Mouse (Mus musculus): ENCODE results near the gene Fbxl7.

Gene Fbxl7

GRCm38 (mm10) chr15:26895251-26895711 lies at the start of gene Fbxl7:
Fbxl7 (minus strand) TSS chr15:26895580.
- peak; percentile 16 for DNase-seq

DNA sequence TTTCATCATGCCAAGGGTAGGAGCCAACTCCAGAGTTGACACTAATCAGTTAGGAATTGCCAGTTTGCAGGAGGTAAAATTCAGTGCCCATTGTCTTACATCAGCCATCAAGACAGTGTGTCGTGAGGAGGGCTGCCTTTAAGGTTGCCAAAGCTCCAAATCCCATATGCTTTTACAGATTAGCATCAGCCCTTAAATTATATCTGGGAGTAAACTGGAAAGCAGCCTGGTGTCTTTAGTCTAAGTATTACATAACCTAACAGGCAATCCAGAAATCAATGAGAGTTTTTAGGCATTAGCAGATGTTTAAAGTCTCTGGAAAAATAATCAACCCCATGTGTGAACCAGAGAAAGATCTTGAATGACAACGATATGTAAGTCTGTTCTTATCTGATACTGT lies 26.6 kb upstream of the Fbxl7 start:
- no peak for DNase-seq

- no peak for DNase-seq
These were observed 18.0 kb upstream of the Fbxl7 start for GRCm38 (mm10) chr15:26913427-26913826.

GRCm38 (mm10) chr15:26895761-26896160 lies 381 bp upstream of the Fbxl7 start:
- DNase-seq = no peak

- DNase-seq = no peak
These were observed 565 bp downstream of the Fbxl7 start for GRCm38 (mm10) chr15:26894801-26895229.

DNA sequence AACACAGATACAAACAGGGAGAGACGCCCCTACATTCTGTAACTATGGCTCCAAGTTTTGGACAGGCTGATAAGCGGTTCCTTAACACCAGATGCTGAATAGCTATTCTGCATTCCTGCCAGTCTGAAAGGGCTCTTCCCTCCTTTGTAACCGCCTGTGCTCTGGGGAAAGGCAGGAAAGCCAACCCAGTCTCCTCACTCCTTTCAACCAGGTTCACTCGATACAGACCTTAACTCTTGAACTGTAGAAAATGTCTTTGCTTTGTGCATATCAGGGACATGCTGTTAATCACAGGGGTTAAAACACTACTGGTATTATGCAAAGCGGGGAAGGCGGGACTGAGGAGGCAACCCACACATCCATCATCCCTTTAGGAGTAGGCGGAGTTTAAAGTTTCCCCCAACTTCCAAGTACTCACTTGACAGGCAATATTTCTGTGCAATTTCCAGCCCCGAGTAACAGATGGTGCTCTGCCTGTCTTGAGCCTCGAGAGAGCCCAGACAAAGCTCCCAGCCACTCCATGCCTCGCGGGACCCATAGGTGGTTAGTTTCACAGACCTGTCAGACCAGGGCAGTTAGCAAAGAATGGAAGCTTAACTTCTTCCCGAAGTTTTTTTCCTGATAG lies 1.2 kb downstream of the Fbxl7 start:
- no peak for DNase-seq

- no peak for DNase-seq
These were observed 2.2 kb downstream of the Fbxl7 start for GRCm38 (mm10) chr15:26893136-26893535.

DNA sequence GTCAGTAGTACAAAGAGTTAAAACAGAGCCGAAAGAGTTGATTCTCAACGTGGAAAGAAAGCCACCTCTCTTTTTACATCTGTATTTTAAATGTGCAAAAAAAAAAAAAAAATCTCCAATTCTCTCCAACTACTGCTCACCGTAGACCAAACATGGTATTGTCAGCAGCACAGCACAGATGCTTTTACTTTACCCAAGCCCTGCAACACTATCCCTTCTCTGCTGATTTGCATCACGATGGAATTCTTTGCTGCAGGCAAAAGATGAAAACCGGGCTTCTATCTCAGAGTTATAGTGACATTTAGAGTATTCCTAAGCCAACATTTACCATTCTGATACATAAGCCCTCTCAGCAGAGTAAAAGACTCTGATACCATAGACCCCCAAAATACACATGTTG lies 5.4 kb downstream of the Fbxl7 start:
- DNase-seq = no peak

DNA sequence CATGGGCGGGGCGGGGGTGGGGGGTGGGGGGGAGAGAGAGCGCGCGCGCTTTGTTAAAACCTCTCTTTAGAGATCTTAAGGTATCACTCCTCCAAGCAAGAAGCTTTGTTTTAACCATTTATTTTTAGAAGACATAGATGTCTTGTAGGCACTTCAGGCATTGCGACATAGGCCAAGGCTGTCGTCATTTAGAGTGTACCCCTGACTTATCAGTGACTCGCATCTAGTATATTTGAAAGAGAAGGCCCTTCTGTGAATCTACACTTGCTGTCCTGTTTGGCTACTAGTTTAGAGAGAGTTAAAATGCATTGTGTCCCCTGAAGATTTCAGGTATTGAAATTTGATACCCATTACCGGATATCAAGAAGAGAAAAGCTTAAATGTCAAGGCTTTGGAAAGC lies 7.2 kb downstream of the Fbxl7 start:
- no peak for DNase-seq

GRCm38 (mm10) chr15:26885979-26886378 lies 9.4 kb downstream of the Fbxl7 start:
- no peak for DNase-seq

GRCm38 (mm10) chr15:26880212-26880956 lies 15.0 kb downstream of the Fbxl7 start:
- DNase-seq = no peak

GRCm38 (mm10) chr15:26875687-26876086 lies 19.7 kb downstream of the Fbxl7 start:
- DNase-seq = no peak

DNA sequence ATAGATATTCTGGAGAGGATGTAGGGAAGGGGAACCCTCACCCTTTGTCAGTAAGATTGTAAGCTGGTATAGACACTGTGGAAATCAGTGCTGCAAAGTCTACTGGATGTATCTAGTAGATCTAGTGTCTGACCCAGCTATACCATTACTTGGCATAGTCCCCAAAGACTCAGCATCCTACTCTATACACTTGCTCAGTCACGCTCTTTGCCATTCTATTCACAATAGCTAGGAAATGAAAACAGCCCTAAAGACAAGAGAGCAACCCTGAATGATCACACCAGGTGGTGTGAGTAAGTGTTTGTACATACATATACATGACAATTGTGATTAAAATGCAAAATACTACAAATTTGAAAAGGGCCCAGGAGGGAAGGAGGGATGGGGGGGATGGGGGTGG lies 23.1 kb downstream of the Fbxl7 start:
- DNase-seq = no peak

DNA sequence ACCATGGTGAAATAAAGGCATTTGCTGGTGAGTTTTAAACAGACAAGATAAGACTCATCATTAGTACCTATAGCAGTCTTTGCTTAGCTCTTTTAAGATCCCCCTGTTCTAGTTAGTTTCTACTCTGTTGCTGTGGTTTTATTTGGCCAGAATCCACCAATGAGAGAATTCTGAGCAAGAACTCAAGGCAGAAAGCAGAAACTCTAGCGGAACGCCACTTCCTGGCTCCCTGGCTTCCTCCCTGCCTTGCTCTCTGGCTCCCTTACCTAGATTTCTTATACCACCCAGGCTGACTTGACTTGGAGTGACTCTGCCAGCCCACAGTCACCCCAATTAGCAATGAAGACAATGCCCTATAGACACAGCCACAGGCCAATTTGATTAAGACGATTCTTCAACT lies 26.2 kb downstream of the Fbxl7 start:
- DNase-seq = no peak

DNA sequence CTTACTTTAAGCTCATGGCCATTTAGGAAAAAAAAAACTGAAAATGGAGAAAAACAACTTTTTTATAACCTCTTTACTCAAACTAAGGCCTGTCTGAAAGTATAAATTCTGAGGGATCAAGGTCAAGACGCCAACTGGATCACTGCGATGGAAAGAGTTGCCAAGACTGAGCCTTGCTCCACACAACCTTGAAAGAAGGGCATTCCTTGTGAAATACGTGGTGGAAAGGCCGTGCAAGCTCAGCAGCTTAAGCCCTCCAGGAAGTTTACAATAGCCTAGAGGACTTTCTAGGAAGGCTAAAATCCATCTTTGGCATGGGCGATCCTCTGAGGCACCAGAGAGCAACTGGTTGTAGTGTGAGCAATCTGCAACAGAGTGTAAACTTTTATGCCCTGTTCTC lies 27.9 kb downstream of the Fbxl7 start:
- no peak for DNase-seq

DNA sequence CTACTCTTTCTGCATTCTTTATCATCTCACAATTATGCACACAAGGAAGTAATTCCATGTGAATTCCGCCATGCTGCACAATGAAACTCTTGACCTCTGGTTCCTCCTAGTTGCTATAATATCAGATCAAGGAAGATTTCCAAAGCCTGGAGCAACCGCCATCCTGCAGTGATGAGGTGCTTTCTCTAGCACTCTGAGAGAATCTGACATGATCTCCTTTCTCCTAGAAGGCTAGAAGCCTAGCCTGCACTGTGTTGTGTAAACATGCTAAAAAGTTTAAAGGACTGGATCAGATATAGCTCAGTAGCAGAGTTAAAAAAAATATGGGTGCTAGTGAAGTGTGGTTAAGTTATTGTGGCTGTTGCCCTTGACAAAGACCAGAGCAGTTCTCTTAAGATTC lies 33.2 kb downstream of the Fbxl7 start:
- no peak for DNase-seq

DNA sequence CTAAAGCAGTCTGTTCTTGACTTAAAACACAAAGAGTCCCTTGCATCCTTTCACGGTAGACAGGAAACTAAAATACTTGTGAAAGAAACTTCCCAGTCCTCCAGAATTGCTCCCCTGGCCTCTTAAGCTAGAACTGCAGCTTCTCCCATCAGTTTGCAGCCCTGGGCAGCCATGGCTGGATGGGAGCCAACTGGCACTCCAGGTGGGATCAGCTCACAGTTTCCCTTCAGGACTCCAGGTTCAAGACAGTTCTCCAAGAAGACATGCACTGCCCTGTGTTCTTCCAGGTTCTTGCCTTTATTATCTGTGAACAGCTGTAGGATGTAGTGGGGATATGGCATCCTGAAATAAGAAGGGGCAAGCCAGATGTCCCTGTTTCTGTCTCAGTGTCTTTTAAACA lies 45.8 kb downstream of the Fbxl7 start:
- DNase-seq = no peak

DNA sequence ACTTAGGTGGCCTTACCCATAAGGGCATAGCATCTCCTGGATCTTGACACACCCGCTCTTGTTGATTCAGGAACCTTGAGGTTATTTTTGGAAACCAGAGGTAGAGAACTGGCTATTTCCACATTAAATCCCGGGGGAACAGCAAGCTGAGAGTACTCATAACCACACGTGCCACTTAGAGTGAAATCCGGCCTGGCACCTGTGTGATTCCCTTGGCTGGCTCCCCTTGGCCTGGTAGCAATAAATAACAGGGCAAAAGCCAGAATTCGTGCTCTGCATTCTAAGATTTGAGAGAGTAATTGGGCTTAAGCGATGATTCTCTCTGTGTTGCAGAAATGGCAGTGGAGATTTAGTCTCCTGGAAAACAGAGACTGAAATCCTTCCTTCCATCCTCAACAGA lies 53.2 kb downstream of the Fbxl7 start:
- no peak for DNase-seq

DNA sequence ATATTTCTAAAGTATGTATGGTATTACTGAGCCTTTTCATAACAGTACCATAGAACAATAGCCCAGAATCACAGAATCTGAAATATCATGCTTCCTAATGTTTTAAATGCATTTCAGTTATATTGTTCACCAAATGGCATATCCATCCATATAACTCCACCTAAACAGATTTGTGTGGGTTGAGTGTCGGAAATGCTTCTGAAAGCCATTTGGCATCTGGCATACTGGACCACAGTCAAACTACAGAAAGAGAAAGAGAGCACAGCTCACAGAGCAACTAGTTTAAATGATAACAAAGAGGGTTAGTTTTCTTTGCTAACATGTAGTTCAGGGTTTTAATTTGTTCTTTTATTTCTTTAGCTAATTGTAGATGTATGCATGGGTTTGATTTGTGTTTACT lies 57.0 kb downstream of the Fbxl7 start:
- no peak for DNase-seq

DNA sequence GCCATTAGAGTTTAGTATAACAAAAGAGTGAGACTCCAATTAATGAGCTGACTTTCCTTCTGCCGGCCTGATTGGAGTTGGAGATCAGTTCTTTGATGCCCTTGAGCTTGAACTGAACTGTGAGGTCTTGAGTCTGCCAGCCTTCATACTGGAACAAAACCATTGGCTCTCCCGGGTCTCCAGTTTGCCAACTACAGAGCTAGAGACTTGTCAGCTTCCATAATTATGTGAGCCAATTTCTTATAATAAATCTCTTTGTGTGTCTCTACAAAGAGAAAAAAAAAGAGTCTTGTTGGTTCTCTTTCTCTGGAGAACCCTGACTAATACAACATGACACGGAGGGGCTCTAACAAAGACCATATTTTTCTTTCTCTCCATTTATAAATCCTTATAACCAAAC lies 58.2 kb downstream of the Fbxl7 start:
- no peak for DNase-seq

DNA sequence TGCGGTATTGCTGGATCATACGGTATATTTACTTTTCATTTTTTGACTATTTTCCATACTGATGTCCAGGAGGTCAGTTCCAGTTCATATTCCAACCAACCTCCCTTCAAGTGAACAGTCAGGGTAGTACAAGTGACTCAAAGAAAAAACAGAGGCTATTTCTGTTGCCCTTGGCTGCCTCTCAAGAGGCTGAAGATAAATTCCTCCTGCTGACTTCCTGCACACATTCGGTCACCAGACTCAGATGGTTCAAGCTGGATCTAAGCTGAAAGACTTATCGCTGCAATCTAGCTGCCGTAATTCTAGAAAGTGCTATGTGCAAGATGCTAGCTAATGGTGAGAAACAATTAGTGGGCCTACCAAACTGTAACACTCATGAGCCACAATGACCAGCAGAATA lies 61.0 kb downstream of the Fbxl7 start:
- no peak for DNase-seq

DNA sequence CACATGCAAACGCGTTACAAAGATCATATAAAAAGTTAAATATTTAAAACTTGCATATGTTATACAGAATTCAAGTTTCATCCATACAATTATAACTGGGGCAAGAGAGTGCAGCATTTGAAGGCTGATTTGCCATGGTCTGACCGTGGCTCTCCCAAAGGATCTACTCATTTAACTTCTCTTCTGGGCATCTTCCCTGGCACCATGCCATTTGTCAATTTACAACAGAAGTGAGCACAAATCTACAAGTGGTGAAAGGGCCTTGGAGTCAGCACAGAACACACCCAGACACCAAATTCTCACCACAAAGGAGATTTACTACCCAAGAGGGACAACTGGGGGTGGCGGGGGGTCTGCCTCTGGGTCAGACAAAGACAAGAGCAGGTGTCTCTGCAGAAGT lies 64.2 kb downstream of the Fbxl7 start:
- DNase-seq = no peak

GRCm38 (mm10) chr15:26816931-26817330 lies 78.4 kb downstream of the Fbxl7 start:
- no peak for DNase-seq

DNA sequence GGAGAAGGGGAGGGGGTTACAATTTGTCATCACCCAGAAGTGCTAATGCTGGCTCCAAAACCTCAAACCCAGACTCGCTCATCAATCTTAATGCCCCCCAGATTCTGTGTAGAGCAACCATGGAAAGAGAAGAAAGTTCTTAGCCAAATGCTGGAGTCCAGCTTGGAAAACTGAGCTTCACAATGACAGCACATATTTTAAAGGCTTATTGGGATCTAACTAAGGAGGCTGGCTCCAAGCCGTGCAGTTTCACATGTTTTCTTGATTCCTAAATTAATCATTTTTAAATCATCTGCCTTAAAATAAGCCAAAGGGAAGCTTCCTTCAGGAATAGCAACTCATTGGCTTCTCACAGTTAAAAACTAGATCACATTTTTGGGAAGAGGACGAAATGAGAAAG lies 82.5 kb downstream of the Fbxl7 start:
- no peak for DNase-seq

GRCm38 (mm10) chr15:26809569-26809968 lies 85.8 kb downstream of the Fbxl7 start:
- DNase-seq = no peak
